Mouse (Mus musculus) limb, embryonic 11.5 days (tissue): Measurements from ENCODE around the gene Rfx1. TPM values are rescaled to one million over a fixed set of nuclear protein-coding genes. Genes with fewer than 3 reads are reported as not detected.
A peak's percentile ranks its signal among the peaks of the same experiment; 100 is the strongest.

Experiments
- ATAC-seq: fragments of 200-750 bp; cut with Nextera tagmentation; 2 replicates; pipeline ENCODE4 v1.8.0; 2017; ENCODE audit warnings: low read depth; ENCODE audit not compliant: insufficient number of reproducible peaks, low FRiP score, low TSS enrichment
- DNase-seq: peaks from one replicate; pipeline ENCODE4 v3.0.0-alpha.2; 2015; ENCODE audit warnings: low spot score
- H3K27ac ChIP-seq: fragments of 300-500 bp; sonication (generic); replicated peaks from 2 replicates; pipeline ENCODE4 v1.5.1; 2014; ENCODE audit warnings: low read depth, mild to moderate bottlenecking, low read length
- H3K27me3 ChIP-seq: fragments of 300-500 bp; sonication (generic); 2 replicates; pipeline ENCODE4 v1.6.1; 2014; ENCODE audit warnings: mild to moderate bottlenecking, low read length, mixed read lengths; ENCODE audit not compliant: control insufficient read depth, insufficient read depth
- H3K36me3 ChIP-seq: fragments of 300-500 bp; sonication (generic); 2 replicates; pipeline ENCODE4 v1.6.1; 2014; ENCODE audit warnings: mild to moderate bottlenecking, low read length, moderate library complexity, mixed read lengths; ENCODE audit not compliant: control insufficient read depth, insufficient read depth
- H3K4me1 ChIP-seq: fragments of 300-500 bp; sonication (generic); 2 replicates; pipeline ENCODE4 v1.6.1; 2014; ENCODE audit warnings: low read length, mixed read lengths; ENCODE audit not compliant: control insufficient read depth, insufficient read depth
- H3K4me2 ChIP-seq: fragments of 300-500 bp; sonication (generic); 2 replicates; pipeline ENCODE4 v1.6.1; 2014; ENCODE audit warnings: low read depth, mild to moderate bottlenecking, moderate library complexity; ENCODE audit not compliant: severe bottlenecking
- H3K4me3 ChIP-seq: fragments of 300-500 bp; sonication (generic); 2 replicates; pipeline ENCODE4 v1.5.1; 2014; ENCODE audit warnings: low read depth, low read length
- H3K9ac ChIP-seq: fragments of 300-500 bp; sonication (generic); 2 replicates; pipeline ENCODE4 v1.6.1; 2014; ENCODE audit warnings: mild to moderate bottlenecking, low read length
- H3K9me3 ChIP-seq: fragments of 300-500 bp; sonication (generic); 2 replicates; pipeline ENCODE4 v1.6.1; 2016; ENCODE audit warnings: low read length; ENCODE audit not compliant: control insufficient read depth
- WGBS: fragments of 180-500 bp; shearing (Covaris S2); extraction: QIAGEN DNeasy Blood & Tissue Kit; methylation state at CpG from one replicate; pipeline ENCODE4 v1.1.7; 2014; 5-methylcytosine and 5-hydroxymethylcytosine counted together
- polyA plus RNA-seq: library from polyadenylated mRNA; unstranded; fragments of >200 nt; fragmentation: Nextera tagmentation; extraction: Ambion mirVana; gene quantifications from 2 replicates; pipeline ENCODE4 v1.2.1, GENCODE M21; 2014

The Rfx1 gene
- polyA plus RNA-seq, 1 experiment from 2014 or later, result 11.9 TPM

DNA sequence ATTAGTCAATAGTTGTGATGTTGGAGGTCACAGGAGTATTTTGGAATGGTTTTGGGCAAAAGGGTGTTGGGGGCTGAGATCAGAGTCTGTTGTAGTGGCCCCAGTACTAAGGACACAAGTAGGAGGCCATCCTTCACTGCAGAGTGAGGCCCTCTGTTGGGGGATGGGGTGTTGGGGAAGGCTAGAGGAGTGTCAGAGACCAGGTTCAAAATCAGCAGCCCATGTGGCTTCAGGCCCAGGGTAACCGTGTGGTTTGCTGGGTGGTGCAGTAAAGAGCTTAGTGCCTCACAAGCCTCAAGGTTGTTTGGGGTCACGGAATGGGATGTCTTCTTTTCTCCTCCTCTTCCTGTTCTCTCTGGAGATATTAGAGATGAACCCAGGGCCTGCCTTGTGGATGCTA is 60.1 kb downstream of the Rfx1 start:
- WGBS, result 72% methylated on average over 2 of the region's 2 CpGs
- Histone ChIP-seq H3K4me3 (no peak overlapping the region), H3K27ac (no peak overlapping the region), H3K27me3 (no peaks in the 10 kb centered on the region), H3K36me3 (no peaks in the 10 kb centered on the region), H3K9me3 (no peaks in the 10 kb centered on the region), H3K9ac (no peak overlapping the region), H3K4me2 (no peak overlapping the region), H3K4me1 (peaks cover 11% of the 10 kb centered on the region)
- ATAC-seq (no peak), DNase-seq (no peak)

DNA sequence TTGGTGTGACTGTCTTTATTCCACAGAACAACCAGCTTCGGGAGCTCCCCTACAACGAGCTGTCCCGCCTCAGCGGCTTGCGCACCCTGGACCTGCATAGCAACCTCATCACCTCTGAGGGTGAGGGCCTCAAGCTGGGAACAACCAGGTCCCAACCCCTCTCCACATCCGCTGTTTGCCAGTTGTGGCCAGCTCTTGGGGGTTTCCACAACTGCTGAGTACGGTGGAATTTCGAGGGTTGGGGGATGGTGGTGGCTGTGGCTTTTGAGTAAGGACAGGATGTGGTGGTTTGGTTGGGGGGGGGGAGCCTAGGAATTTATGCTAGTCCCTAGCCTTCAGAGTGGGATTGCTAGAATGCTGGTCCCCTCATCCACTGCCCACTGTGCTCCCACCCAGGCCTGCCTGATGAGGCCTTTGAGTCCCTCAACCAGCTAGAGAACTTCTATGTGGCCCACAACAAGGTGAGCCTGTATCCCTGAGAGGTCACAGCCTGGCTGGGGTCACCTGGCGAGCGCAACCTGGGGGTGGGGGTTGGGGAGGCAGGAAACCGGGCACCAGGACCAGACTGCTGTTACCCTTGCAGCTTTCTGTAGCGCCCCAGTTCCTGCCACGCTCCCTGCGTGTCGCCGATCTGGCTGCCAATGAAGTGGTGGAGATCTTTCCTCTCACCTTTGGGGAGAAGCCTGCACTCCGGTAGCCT is 60.7 kb downstream of the Rfx1 start:
- DNase-seq (no peak), ATAC-seq (no peak)
- Histone ChIP-seq H3K27ac (no peak overlapping the region; the same call in 1 of the 2 replicates), H3K27me3 (no peaks in the 10 kb centered on the region), H3K9ac (peak overlapping the region; percentile 22; the same call in 1 of the 2 replicates), H3K9me3 (no peaks in the 10 kb centered on the region), H3K36me3 (0 out of 2 replicates have a peak, but pooled peaks cover 3% of the 10 kb centered on the region), H3K4me1 (peaks cover 11% of the 10 kb centered on the region), H3K4me3 (no peak overlapping the region), H3K4me2 (no peak overlapping the region)
- 54% methylated on average over 17 of the region's 17 CpGs for WGBS

DNA sequence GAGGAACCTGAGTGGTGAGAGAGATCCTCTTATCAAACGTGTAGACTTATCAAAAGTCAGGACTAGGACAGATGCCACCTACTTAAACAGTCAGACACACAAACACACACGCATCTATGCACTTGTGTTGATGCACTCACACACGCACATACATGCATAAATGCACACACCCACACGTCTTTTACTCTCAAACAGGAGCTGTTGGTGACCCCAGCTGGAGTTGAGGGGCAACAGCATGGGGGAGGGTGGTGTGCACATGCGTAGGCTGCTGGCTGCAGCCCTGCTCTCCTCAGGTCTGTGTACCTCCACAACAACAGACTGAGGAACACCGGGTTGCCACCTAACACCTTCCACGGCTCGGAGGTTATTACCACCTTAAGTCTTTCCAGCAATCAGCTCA is 61.6 kb downstream of the Rfx1 start:
- Histone ChIP-seq H3K36me3 (0 out of 2 replicates have a peak, but pooled peaks cover 3% of the 10 kb centered on the region), H3K4me2 (no peak overlapping the region), H3K27ac (no peak overlapping the region), H3K9ac (no peak overlapping the region), H3K4me3 (no peak overlapping the region), H3K27me3 (no peaks in the 10 kb centered on the region), H3K4me1 (peaks cover 11% of the 10 kb centered on the region), H3K9me3 (no peaks in the 10 kb centered on the region)
- 64% methylated on average over 8 of the region's 8 CpGs for WGBS
- DNase-seq (no peak), ATAC-seq (no peak)

DNA sequence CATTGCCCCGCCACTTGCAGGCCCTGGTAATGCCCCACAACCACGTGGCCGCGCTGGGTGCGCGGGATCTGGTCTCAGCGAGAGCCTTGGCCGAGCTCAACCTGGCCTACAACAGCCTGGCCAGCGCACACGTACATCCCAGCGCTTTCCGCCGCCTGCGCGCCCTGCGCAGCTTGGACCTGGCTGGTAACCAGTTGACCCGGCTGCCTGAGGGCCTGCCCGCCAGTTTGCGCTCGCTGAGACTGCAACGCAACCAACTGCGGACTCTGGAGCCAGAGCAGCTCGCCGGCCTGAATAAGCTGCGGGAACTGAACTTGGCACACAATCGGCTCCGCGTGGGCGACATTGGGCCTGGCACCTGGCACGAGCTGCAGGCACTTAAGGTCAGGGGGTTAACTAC is 64.2 kb downstream of the Rfx1 start:
- peak; percentile 27 for DNase-seq
- H3K4me3 ChIP-seq, result no peak overlapping the region
- H3K36me3 ChIP-seq, result peaks cover 13% of the 10 kb centered on the region
- no peak for ATAC-seq
- WGBS, result 41% methylated on average over 30 of the region's 30 CpGs
- H3K27me3 ChIP-seq, result no peaks in the 10 kb centered on the region
- H3K9ac ChIP-seq, result 0 out of 2 replicates have a peak overlapping the region, but pooled peaks have one; percentile 7
- no peaks in the 10 kb centered on the region for H3K9me3 ChIP-seq
- 0 out of 2 replicates have a peak overlapping the region, but pooled peaks have one; percentile 15 for H3K4me2 ChIP-seq
- H3K4me1 ChIP-seq, result peaks cover 11% of the 10 kb centered on the region
- no peak overlapping the region for H3K27ac ChIP-seq

DNA sequence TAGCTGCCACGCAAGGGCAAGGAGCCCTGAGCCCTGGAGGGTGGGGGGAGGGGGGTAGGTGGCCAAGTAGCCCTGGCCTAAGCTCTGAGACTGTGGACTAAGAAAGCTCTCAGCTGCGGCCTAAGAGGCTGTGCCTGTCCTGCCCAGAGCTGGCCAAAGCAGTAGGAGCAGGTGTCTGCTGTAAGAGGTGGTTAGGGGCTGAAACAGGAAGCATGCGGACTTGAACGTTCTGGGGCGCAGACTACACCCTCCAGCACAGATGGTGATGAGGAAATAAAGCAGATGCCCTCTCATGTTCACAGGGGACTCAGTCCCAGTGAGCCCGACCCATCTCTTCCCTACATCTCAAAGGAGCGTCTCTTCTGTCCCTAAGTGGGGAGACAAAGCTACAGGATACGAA is 65.6 kb downstream of the Rfx1 start:
- Histone ChIP-seq H3K27ac (no peak overlapping the region), H3K27me3 (no peaks in the 10 kb centered on the region), H3K9me3 (no peaks in the 10 kb centered on the region), H3K4me1 (peaks cover 10% of the 10 kb centered on the region), H3K9ac (no peak overlapping the region), H3K4me2 (no peak overlapping the region), H3K4me3 (no peak overlapping the region), H3K36me3 (peaks cover 25% of the 10 kb centered on the region)
- DNase-seq (no peak), ATAC-seq (no peak)
- 85% methylated on average over 8 of the region's 8 CpGs for WGBS

DNA sequence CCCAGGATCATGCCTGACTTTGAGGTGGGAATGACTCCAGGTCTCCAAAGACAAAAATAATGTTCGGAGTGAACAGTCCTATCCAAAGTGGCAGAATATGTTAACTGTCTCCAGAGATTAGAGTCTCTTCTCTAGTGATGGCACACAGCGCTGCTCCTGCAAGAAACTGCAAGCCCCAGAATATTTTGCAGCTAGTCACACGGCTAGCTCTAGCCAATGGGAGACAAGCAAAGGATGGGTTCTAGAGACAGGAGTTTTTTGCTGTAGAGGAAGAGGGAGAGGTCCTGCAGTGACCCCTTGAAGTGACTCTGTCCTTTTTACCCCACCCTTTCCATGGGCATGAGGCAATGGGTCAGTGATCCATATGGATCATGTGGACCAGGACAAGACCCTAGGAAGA is 71.2 kb downstream of the Rfx1 start:
- H3K36me3 ChIP-seq, result peaks cover 42% of the 10 kb centered on the region
- H3K4me1 ChIP-seq, result no peaks in the 10 kb centered on the region
- WGBS, result 92% methylated on average over 3 of the region's 3 CpGs
- ATAC-seq (no peak), DNase-seq (no peak)
- no peak overlapping the region for H3K27ac ChIP-seq
- no peaks in the 10 kb centered on the region for H3K27me3 ChIP-seq
- H3K4me3 ChIP-seq, result no peak overlapping the region
- no peak overlapping the region for H3K9ac ChIP-seq
- no peaks in the 10 kb centered on the region for H3K9me3 ChIP-seq
- no peak overlapping the region for H3K4me2 ChIP-seq

DNA sequence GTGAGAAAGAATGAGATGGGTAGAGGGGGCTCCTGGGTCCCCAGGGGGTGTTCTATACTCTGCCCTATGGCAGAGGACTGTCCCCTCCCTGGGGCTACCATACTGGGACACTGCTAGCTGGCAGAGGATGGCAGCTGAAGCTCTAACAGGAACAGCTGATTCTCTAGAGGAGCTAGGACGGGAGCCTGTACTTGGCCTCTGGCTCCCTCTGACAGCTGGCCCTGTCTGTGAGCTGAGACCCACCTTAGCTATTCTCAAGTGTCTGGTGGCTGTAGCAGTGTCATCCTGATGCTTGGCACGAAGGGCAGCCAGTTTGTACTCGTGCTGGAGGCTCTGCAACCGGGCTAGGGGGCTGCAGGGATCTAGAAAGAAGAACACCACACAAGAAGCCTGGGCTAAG is 74.2 kb downstream of the Rfx1 start:
- H3K9me3 ChIP-seq, result no peaks in the 10 kb centered on the region
- H3K36me3 ChIP-seq, result peaks cover 39% of the 10 kb centered on the region
- H3K27me3 ChIP-seq, result no peaks in the 10 kb centered on the region
- H3K9ac ChIP-seq, result no peak overlapping the region
- 87% methylated on average over 4 of the region's 4 CpGs for WGBS
- no peak overlapping the region for H3K27ac ChIP-seq
- DNase-seq (no peak), ATAC-seq (no peak)
- no peak overlapping the region for H3K4me2 ChIP-seq
- H3K4me1 ChIP-seq, result no peaks in the 10 kb centered on the region
- H3K4me3 ChIP-seq, result no peak overlapping the region

DNA sequence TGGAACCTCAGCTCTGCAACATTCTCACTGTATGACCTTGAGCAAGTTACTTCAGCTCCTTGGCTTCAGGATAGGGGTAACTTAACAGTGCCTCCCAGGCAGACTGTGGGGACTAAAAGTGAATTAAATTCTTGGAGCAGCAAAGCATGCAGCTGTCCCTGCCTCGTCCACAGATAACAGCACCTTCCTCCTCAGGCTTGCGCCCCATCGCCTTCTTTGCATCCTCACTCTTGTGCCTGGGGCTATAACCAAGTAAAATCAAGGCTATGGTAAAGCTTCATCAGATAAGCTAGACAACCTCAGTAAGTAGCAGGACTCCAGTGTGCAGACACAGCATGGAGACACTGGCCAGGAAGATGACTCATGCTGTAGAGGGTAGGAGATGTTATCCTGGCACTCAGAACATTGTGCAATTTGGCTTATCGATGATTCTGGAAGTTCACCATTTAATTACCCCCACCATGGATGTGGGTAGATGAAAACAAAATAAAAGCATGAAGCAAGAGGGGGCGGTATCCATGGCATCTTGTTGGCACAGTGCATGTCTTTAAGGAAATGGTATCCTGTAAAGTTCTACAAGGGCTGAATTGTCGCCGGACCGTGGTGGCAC is 78.1 kb downstream of the Rfx1 start:
- 95% methylated on average over 8 of the region's 8 CpGs for WGBS

More for the DNA sequence above, 78.1 kb downstream of the Rfx1 start:
- Histone ChIP-seq H3K4me2 (no peak overlapping the region), H3K36me3 (peaks cover 17% of the 10 kb centered on the region; the same call in 1 of the 2 replicates), H3K4me1 (peaks cover 7% of the 10 kb centered on the region; the same call in 1 of the 2 replicates), H3K9me3 (no peaks in the 10 kb centered on the region), H3K27ac (no peak overlapping the region), H3K27me3 (no peaks in the 10 kb centered on the region), H3K4me3 (no peak overlapping the region), H3K9ac (no peak overlapping the region)
- ATAC-seq (no peak), DNase-seq (no peak)
